11 mouse cellular contexts compared by ENCODE assay signal in genomic region chr11:88402290-88402689, GRCm38 (mm10).
DNase-seq lines count a peak whose midpoint lies in the region; ATAC-seq and TF ChIP-seq lines count a peak whose summit lies in the region.
"Had no signal": no experiment of that assay in that cellular context is flagged by ENCODE, and none has a peak within 500 bp of the region (broad histone marks: within the 10 kb centered on the region; RNA-seq: fewer than 3 reads in every experiment).

No protein-coding gene starts in this region.

- TF ChIP-seq CTCF in CH12.LX (conservative IDR thresholded peaks at IDR 0.05 in 1 of 2, IDR thresholded peaks at IDR 0.05 in 1 of 2; ENCODE audit: low read depth in 2 of 2, low read length in 2 of 2) = peak in 1 of 2 experiments; percentile 15; a peak in 1 of 4 replicates

- WGBS in forebrain, embryonic 12.5 days = 38% methylated on average over 7 of the region's 7 CpGs
- 32% methylated on average over 7 of the region's 7 CpGs for WGBS in midbrain, embryonic 12.5 days

- no peaks in the 10 kb centered on the region for H3K27me3 ChIP-seq in CH12.LX (replicated peaks)
- no peaks in the 10 kb centered on the region for H3K27me3 ChIP-seq in forebrain, embryonic 12.5 days
- H3K27me3 ChIP-seq in midbrain, embryonic 12.5 days = no peaks in the 10 kb centered on the region

- no peak for ATAC-seq in forebrain, embryonic 12.5 days (ENCODE audit: low FRiP score)
- no peak for ATAC-seq in midbrain, embryonic 12.5 days (ENCODE audit: low FRiP score, low read depth)

- H3K79me2 ChIP-seq in CH12.LX (replicated peaks; ENCODE audit: control insufficient read depth, extremely low read depth, insufficient read depth, poor library complexity, severe bottlenecking) = no peaks in the 10 kb centered on the region

- peak; percentile 28 for DNase-seq in embryo, embryonic 10.5 days (ENCODE audit: low spot score)
- DNase-seq in embryo, embryonic 9.5 days (ENCODE audit: extremely low spot score) = no peak
- DNase-seq in CH12.LX (ENCODE audit: extremely low read depth) = no peak
- DNase-seq in retina, embryonic 14.5 days (ENCODE audit: low spot score) = no peak
- no peak for DNase-seq in thymus, postnatal 14 days
- no peak for DNase-seq in urinary bladder, postnatal 36 days (ENCODE audit: low spot score in 2 of 2)
- DNase-seq: cerebellum, adult 9-11 months; kidney, postnatal 10 days; right cerebral cortex, postnatal 25 days had no signal

- in situ Hi-C loops in CH12.LX (cut with MboI; ENCODE audit: low pct_ligation_motif_present, low pct_unique_long_range_greater_than_20kb, low sequenced_read_pairs) = no loop called here

- no peak overlapping the region for H3K4me3 ChIP-seq in CH12.LX (replicated peaks in 1 of 3; ENCODE audit: low read depth in 2 of 3, low read length in 2 of 3, poor library complexity in 1 of 3)
- no peak overlapping the region for H3K4me3 ChIP-seq in forebrain, embryonic 12.5 days (replicated peaks)
- no peak overlapping the region for H3K4me3 ChIP-seq in midbrain, embryonic 12.5 days

- no peaks in the 10 kb centered on the region for H3K9me3 ChIP-seq in CH12.LX (replicated peaks; ENCODE audit: low read length)
- H3K9me3 ChIP-seq in forebrain, embryonic 12.5 days = no peaks in the 10 kb centered on the region
- H3K9me3 ChIP-seq in midbrain, embryonic 12.5 days = no peaks in the 10 kb centered on the region

- peak; percentile 17 for TF ChIP-seq RAD21 in CH12.LX (IDR thresholded peaks at IDR 0.05; ENCODE audit: low read depth, low read length)

- peaks cover 15 to 71% of the 10 kb centered on the region in 2 experiments for H3K4me1 ChIP-seq in CH12.LX (ENCODE audit: control insufficient read depth in 1 of 2, insufficient read depth in 2 of 2)
- peaks cover 86% of the 10 kb centered on the region for H3K4me1 ChIP-seq in forebrain, embryonic 12.5 days
- peaks cover 74% of the 10 kb centered on the region for H3K4me1 ChIP-seq in midbrain, embryonic 12.5 days

- H3K9ac ChIP-seq in CH12.LX (ENCODE audit: insufficient read depth, low read depth) = no peak overlapping the region
- 0 out of 2 replicates have a peak overlapping the region, but pooled peaks have one; percentile 17 for H3K9ac ChIP-seq in forebrain, embryonic 12.5 days
- no peak overlapping the region for H3K9ac ChIP-seq in midbrain, embryonic 12.5 days (replicated peaks)

- dilution Hi-C loops in CH12.LX (cut with MboI; ENCODE audit: extremely low pct_ligation_motif_present, extremely low pct_unique_long_range_greater_than_20kb, low sequenced_read_pairs) = no loop called here

- H3K4me2 ChIP-seq in CH12.LX (ENCODE audit: insufficient read depth, low read depth, poor library complexity, severe bottlenecking) = no peak overlapping the region; the same call in 1 of the 2 replicates
- no peak overlapping the region for H3K4me2 ChIP-seq in forebrain, embryonic 12.5 days
- H3K4me2 ChIP-seq in midbrain, embryonic 12.5 days (replicated peaks) = no peak overlapping the region

- no peak for TF ChIP-seq POLR2A in CH12.LX (IDR thresholded peaks at IDR 0.05; ENCODE audit: low read depth, low read length)

- no peak for TF ChIP-seq EP300 in CH12.LX (IDR thresholded peaks at IDR 0.05; ENCODE audit: low read length)

- peaks cover 8 to 66% of the 10 kb centered on the region in 2 experiments for H3K36me3 ChIP-seq in CH12.LX (replicated peaks in 1 of 2; ENCODE audit: control insufficient read depth in 1 of 2, insufficient read depth in 1 of 2, low read length in 1 of 2)
- H3K36me3 ChIP-seq in forebrain, embryonic 12.5 days (replicated peaks) = peaks cover 8% of the 10 kb centered on the region; the same call in 1 of the 2 replicates
- H3K36me3 ChIP-seq in midbrain, embryonic 12.5 days = 0 out of 2 replicates have a peak, but pooled peaks cover 9% of the 10 kb centered on the region

- no peak overlapping the region for H3K27ac ChIP-seq in CH12.LX (ENCODE audit: insufficient read depth, low read depth)
- H3K27ac ChIP-seq in forebrain, embryonic 12.5 days = peak overlapping the region; percentile 69
- peak overlapping the region; percentile 86 for H3K27ac ChIP-seq in midbrain, embryonic 12.5 days (replicated peaks)

TF ChIP-seq in CH12.LX, 34 proteins besides CTCF, POLR2A, EP300 and RAD21:
- no peak for TF ChIP-seq POLR2AphosphoS2 (IDR thresholded peaks at IDR 0.05; ENCODE audit: low read depth, low read length)
- no peak for TF ChIP-seq USF1 (IDR thresholded peaks at IDR 0.05; ENCODE audit: low read depth, low read length)
- no peak for TF ChIP-seq SMC3 (IDR thresholded peaks at IDR 0.05; ENCODE audit: low read depth, low read length)
- no peak for TF ChIP-seq ZKSCAN1 (IDR thresholded peaks at IDR 0.05; ENCODE audit: borderline replicate concordance, low read depth, low read length)
- TF ChIP-seq KAT2A (IDR thresholded peaks at IDR 0.05; ENCODE audit: insufficient replicate concordance, low read length) = no peak
- TF ChIP-seq UBTF (IDR thresholded peaks at IDR 0.05; ENCODE audit: low read depth, low read length) = no peak
- no peak for TF ChIP-seq E2F4 (IDR thresholded peaks at IDR 0.05; ENCODE audit: insufficient replicate concordance, low read depth, low read length)
- no peak for TF ChIP-seq CHD1 (IDR thresholded peaks at IDR 0.05; ENCODE audit: low read depth, low read length)
- TF ChIP-seq MXI1 (IDR thresholded peaks at IDR 0.05; ENCODE audit: low read depth, low read length) = no peak
- no peak for TF ChIP-seq IRF4 (IDR thresholded peaks at IDR 0.05; ENCODE audit: low read depth, low read length)
- no peak for TF ChIP-seq USF2 (conservative IDR thresholded peaks at IDR 0.05; ENCODE audit: low read depth, low read length)
- no peak for TF ChIP-seq MAX (IDR thresholded peaks at IDR 0.05; ENCODE audit: low read length)
- TF ChIP-seq SIN3A (IDR thresholded peaks at IDR 0.05; ENCODE audit: low read length) = no peak
